Comparison of ENCODE assay signal across 13 mouse cellular contexts in the genomic region with DNA sequence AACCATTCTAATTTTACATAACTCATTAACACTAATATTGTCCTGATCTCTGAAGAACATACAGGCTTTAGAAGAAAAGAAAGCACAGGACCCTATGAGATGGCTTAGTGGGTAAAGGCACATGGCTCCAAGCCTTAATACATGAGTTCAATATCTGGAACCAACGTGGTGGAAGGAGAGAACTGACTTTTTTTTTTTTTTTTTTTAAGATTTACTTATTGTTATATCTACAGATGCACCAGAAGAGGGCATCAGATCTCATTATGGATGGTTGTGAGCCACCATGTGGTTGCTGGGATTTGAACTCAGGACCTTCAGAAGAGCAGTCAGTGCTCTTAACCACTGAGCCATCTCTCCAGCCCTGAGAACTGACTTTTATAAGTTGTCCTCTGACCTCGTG. TPM values are rescaled to one million over a fixed set of nuclear protein-coding genes. Genes with fewer than 3 reads are reported as not detected.
DNase-seq lines count a peak whose midpoint lies in the region; ATAC-seq and TF ChIP-seq lines count a peak whose summit lies in the region.
"Not testable (repeated sequence)": the region's sequence is repeated elsewhere in the genome, so short reads cannot be mapped to it uniquely, and the experiment has no call there.
"Had no signal": no experiment of that assay in that cellular context is flagged by ENCODE, and none has a peak within 500 bp of the region (broad histone marks: within the 10 kb centered on the region; RNA-seq: fewer than 3 reads in every experiment).

No protein-coding gene starts in this region.

- not testable (repeated sequence) for H3K4me3 ChIP-seq in CH12.LX (replicated peaks in 1 of 3; ENCODE audit: low read depth in 2 of 3, low read length in 2 of 3, poor library complexity in 1 of 3); ES-E14 (ENCODE audit: insufficient read depth in 1 of 2, low read depth in 1 of 2, low read length in 2 of 2, poor library complexity in 1 of 2, severe bottlenecking in 1 of 2); MEL (ENCODE audit: control insufficient read depth in 1 of 2, insufficient read depth in 1 of 2, low read depth in 2 of 2, low read length in 2 of 2); midbrain, embryonic 11.5 days (ENCODE audit: low read depth, low read length)

- H3K36me3 ChIP-seq in CH12.LX (replicated peaks in 1 of 2; ENCODE audit: control insufficient read depth in 1 of 2, insufficient read depth in 1 of 2, low read length in 1 of 2), result peaks cover 0 to 56% of the 10 kb centered on the region in 2 experiments
- not testable (repeated sequence) for H3K36me3 ChIP-seq in ES-E14 (ENCODE audit: control insufficient read depth, insufficient read depth, low read length, poor library complexity, severe bottlenecking); MEL (ENCODE audit: control insufficient read depth in 1 of 2, insufficient read depth in 2 of 2, low read length in 2 of 2); midbrain, embryonic 11.5 days (ENCODE audit: control insufficient read depth, insufficient read depth, low read length)

- not testable (repeated sequence) for H3K9ac ChIP-seq in CH12.LX (ENCODE audit: insufficient read depth, low read depth); ES-E14 (ENCODE audit: insufficient read depth, low read depth, low read length, poor library complexity, severe bottlenecking); MEL (ENCODE audit: control insufficient read depth, low read depth, low read length, poor library complexity, severe bottlenecking); midbrain, embryonic 11.5 days (ENCODE audit: low read length)

- WGBS in midbrain, embryonic 11.5 days, result 70% methylated on average over 2 of the region's 2 CpGs

- dilution Hi-C loops in CH12.LX (cut with MboI; ENCODE audit: extremely low pct_ligation_motif_present, extremely low pct_unique_long_range_greater_than_20kb, low sequenced_read_pairs), result not testable (repeated sequence)

- not testable (repeated sequence) for H3K9me3 ChIP-seq in CH12.LX (replicated peaks; ENCODE audit: low read length); ES-E14 (ENCODE audit: control insufficient read depth, insufficient read depth, low read depth, low read length); MEL (replicated peaks; ENCODE audit: insufficient read depth, low read length); midbrain, embryonic 11.5 days (ENCODE audit: control insufficient read depth, low read length)

- H3K4me2 ChIP-seq in CH12.LX (ENCODE audit: insufficient read depth, low read depth, poor library complexity, severe bottlenecking); midbrain, embryonic 11.5 days: not testable (repeated sequence)

- TF ChIP-seq CTCF in CH12.LX (conservative IDR thresholded peaks at IDR 0.05 in 1 of 2, IDR thresholded peaks at IDR 0.05 in 1 of 2; ENCODE audit: low read depth in 2 of 2, low read length in 2 of 2) (peak in 1 of 2 experiments; percentile 18; a peak in 1 of 4 replicates), MEL (IDR thresholded peaks at IDR 0.05 in 2 of 3, conservative IDR thresholded peaks at IDR 0.05 in 1 of 3; ENCODE audit: control insufficient read depth in 1 of 3, insufficient read depth in 1 of 3, low read depth in 2 of 3, low read length in 3 of 3, poor library complexity in 1 of 3, severe bottlenecking in 1 of 3) (peak in 1 of 3 experiments; percentile 4; a peak in 1 of 6 replicates)

- not testable (repeated sequence) for TF ChIP-seq EP300 in CH12.LX (IDR thresholded peaks at IDR 0.05; ENCODE audit: low read length); MEL (IDR thresholded peaks at IDR 0.05; ENCODE audit: low read depth in 1 of 2, low read length in 2 of 2)

- H3K79me2 ChIP-seq in CH12.LX (replicated peaks; ENCODE audit: control insufficient read depth, extremely low read depth, insufficient read depth, poor library complexity, severe bottlenecking); MEL (ENCODE audit: control insufficient read depth, insufficient read depth, low read length, poor library complexity): not testable (repeated sequence)

- not testable (repeated sequence) for ATAC-seq in midbrain, embryonic 11.5 days (ENCODE audit: low FRiP score)

- DNase-seq in CH12.LX (ENCODE audit: extremely low read depth); ES-E14 (ENCODE audit: low read depth, low spot score); MEL (ENCODE audit: low read depth, low spot score): not testable (repeated sequence)
- DNase-seq in heart, adult 11 months, result peak; percentile 28
- DNase-seq in midbrain, embryonic 11.5 days (ENCODE audit: low spot score, missing footprints), result peak; percentile 75

- in situ Hi-C loops in CH12.LX (cut with MboI; ENCODE audit: low pct_ligation_motif_present, low pct_unique_long_range_greater_than_20kb, low sequenced_read_pairs), result loop anchor here (25.0 kb wide), 1 partner anchor 271 kb away; no protein-coding TSS in a partner anchor
- in situ Hi-C loops in ES-E14 (cut with MboI; ENCODE audit: low sequenced_read_pairs in 2 of 2, unreplicated experiment in 2 of 2), result not testable (repeated sequence)

- H3K27ac ChIP-seq in CH12.LX (ENCODE audit: insufficient read depth, low read depth); ES-E14 (ENCODE audit: insufficient read depth, low read depth, low read length, poor library complexity, severe bottlenecking); MEL (ENCODE audit: control insufficient read depth, low read depth, low read length); midbrain, embryonic 11.5 days (ENCODE audit: low read depth, low read length): not testable (repeated sequence)

- peaks cover 9 to 11% of the 10 kb centered on the region in 2 experiments for H3K4me1 ChIP-seq in CH12.LX (ENCODE audit: control insufficient read depth in 1 of 2, insufficient read depth in 2 of 2)
- H3K4me1 ChIP-seq in ES-E14 (ENCODE audit: control insufficient read depth in 2 of 2, insufficient read depth in 2 of 2, low read length in 2 of 2, poor library complexity in 1 of 2); MEL (ENCODE audit: control insufficient read depth in 1 of 2, insufficient read depth in 2 of 2, low read length in 2 of 2); midbrain, embryonic 11.5 days (ENCODE audit: control insufficient read depth, insufficient read depth, low read length): not testable (repeated sequence)

- H3K27me3 ChIP-seq in CH12.LX (replicated peaks); MEL (ENCODE audit: control insufficient read depth in 1 of 2, insufficient read depth in 2 of 2, low read length in 2 of 2); midbrain, embryonic 11.5 days (ENCODE audit: control insufficient read depth, insufficient read depth, low read length): not testable (repeated sequence)

- not testable (repeated sequence) for TF ChIP-seq RAD21 in CH12.LX (IDR thresholded peaks at IDR 0.05; ENCODE audit: low read depth, low read length); MEL (IDR thresholded peaks at IDR 0.05; ENCODE audit: low read depth, low read length)

- not testable (repeated sequence) for TF ChIP-seq POLR2A in CH12.LX (IDR thresholded peaks at IDR 0.05; ENCODE audit: low read depth, low read length); MEL (IDR thresholded peaks at IDR 0.05; ENCODE audit: control insufficient read depth in 1 of 2, insufficient read depth in 1 of 2, low read depth in 1 of 2, low read length in 2 of 2, poor library complexity in 1 of 2)

TF ChIP-seq in CH12.LX, 34 proteins besides CTCF, POLR2A, EP300 and RAD21:
- peak; percentile 81 for TF ChIP-seq ZNF384 (IDR thresholded peaks at IDR 0.05; ENCODE audit: low read depth, low read length)

TF ChIP-seq in ES-E14, 5 proteins besides CTCF, POLR2A, EP300 and RAD21:
- 0 out of 2 replicates have a peak, but pooled peaks have one; percentile 12 for TF ChIP-seq ZNF384 (IDR thresholded peaks at IDR 0.05; ENCODE audit: low read depth, low read length)
TF ChIP-seq in ES-E14: peak in this region for 1; not testable (repeated sequence) for 4.

TF ChIP-seq in MEL, 35 proteins besides CTCF, POLR2A, EP300 and RAD21:
- peak; percentile 80 for TF ChIP-seq ZNF384 (IDR thresholded peaks at IDR 0.05; ENCODE audit: low read depth, low read length)

RNA-seq across cellular contexts. Expression of gene Ccdc38, which starts 17.5 kb away (rescaled TPM):
- 6.6 and 9.2 TPM in 2 replicates for total RNA-seq in CH12.LX (2012; rRNA removed)
- total RNA-seq in CH12.LX (2014; rRNA removed), result 47.3 and 55.8 TPM in 2 replicates
- polyA plus RNA-seq in CH12.LX (2012; ENCODE audit: insufficient read length, low read depth), result 17.9 and 22.2 TPM in 2 replicates
- 0.85 and 2.6 TPM in 2 replicates for total RNA-seq in ES-E14 (2012; rRNA removed)
- not detected in 2 replicates for total RNA-seq in MEL (2012; rRNA removed)
- polyA plus RNA-seq in MEL (2012; ENCODE audit: insufficient read depth in 1 of 2, insufficient read length in 2 of 2, low read depth in 1 of 2, low replicate concordance in 2 of 2, missing spikeins in 1 of 2), result under 1 TPM in 1 of 2 experiments, not detected in 1; 0.22 TPM
- polyA plus RNA-seq in midbrain, embryonic 11.5 days (2014; fragmentation: Nextera tagmentation; extraction: Ambion mirVana), result 0.44 and 0.47 TPM in 2 replicates
- total RNA-seq: adrenal gland, adult 18-20 months; adrenal gland, adult 2 months; adrenal gland, postnatal 14 days; adrenal gland, postnatal 25 days; adrenal gland, postnatal 36 days; adrenal gland, postnatal 4 days had no signal
- polyA plus RNA-seq: adrenal gland, adult 2 months; G1E had no signal

RNA-seq across cellular contexts. Expression of gene Amdhd1, which starts 18.1 kb away (rescaled TPM):
- 4.6 and 8.4 TPM in 2 replicates for total RNA-seq in CH12.LX (2012; rRNA removed)
- total RNA-seq in CH12.LX (2014; rRNA removed), result 2.4 and 3.3 TPM in 2 replicates
- polyA plus RNA-seq in CH12.LX (2012; ENCODE audit: insufficient read length, low read depth), result 2.3 and 2.4 TPM in 2 replicates
- total RNA-seq in ES-E14 (2012; rRNA removed), result 0.16 and 0.40 TPM in 2 replicates
- total RNA-seq in MEL (2012; rRNA removed), result not detected in 2 replicates
- polyA plus RNA-seq in MEL (2012; ENCODE audit: insufficient read depth in 1 of 2, insufficient read length in 2 of 2, low read depth in 1 of 2, low replicate concordance in 2 of 2, missing spikeins in 1 of 2), result not detected
- polyA plus RNA-seq in midbrain, embryonic 11.5 days (2014; fragmentation: Nextera tagmentation; extraction: Ambion mirVana), result 0.11 TPM in 1 of 2 replicates, not detected in the other
- total RNA-seq: adrenal gland, adult 18-20 months; adrenal gland, postnatal 25 days; G1E had no signal
- polyA plus RNA-seq: cerebellum, adult 2 months; G1E had no signal

RNA-seq across cellular contexts. Expression of gene Snrpf, which starts 31.5 kb away (rescaled TPM):
- total RNA-seq in CH12.LX (2012; rRNA removed), result 184 and 191 TPM in 2 replicates
- 186 and 207 TPM in 2 replicates for total RNA-seq in CH12.LX (2014; rRNA removed)
- 144 and 159 TPM in 2 replicates for polyA plus RNA-seq in CH12.LX (2012; ENCODE audit: insufficient read length, low read depth)
- 77.7 and 103 TPM in 2 replicates for total RNA-seq in ES-E14 (2012; rRNA removed)
- 150 and 174 TPM in 2 replicates for total RNA-seq in MEL (2012; rRNA removed)
- polyA plus RNA-seq in MEL (2012; ENCODE audit: insufficient read depth in 1 of 2, insufficient read length in 2 of 2, low read depth in 1 of 2, low replicate concordance in 2 of 2, missing spikeins in 1 of 2), result 10 to 100 TPM in 1 of 2 experiments, not detected in 1; 91.5 TPM
- 145 and 150 TPM in 2 replicates for polyA plus RNA-seq in midbrain, embryonic 11.5 days (2014; fragmentation: Nextera tagmentation; extraction: Ambion mirVana)
